ENCODE assay signal across 30 mouse cellular contexts in the genomic region with DNA sequence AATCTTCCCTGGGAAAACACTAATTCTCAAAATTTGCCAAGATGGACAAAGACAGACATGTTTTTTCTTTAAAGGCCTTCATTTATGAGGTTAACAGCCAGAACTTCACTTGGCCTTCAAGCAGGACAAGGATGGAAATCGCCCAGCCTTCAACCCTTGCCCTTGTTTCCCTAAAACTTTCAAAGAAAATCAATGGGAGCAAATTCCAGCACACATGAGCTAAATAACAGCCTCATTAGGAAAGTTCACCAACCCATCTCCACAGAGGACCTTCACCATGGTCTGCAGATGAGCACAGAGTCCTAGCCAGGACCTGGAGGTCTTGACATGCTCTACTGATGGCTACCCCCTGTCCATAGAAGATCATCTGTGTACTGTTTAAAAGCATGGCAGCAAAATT.
"Had no signal": no experiment of that assay in that cellular context is flagged by ENCODE, and none has a peak within 500 bp of the region (broad histone marks: within the 10 kb centered on the region; RNA-seq: fewer than 3 reads in every experiment).

No protein-coding gene starts in this region.

- H3K4me1 ChIP-seq: limb, embryonic 10.5 days; limb, embryonic 12.5 days; limb, embryonic 13.5 days; limb, embryonic 15.5 days; liver, embryonic 12.5 days; liver, embryonic 13.5 days; liver, embryonic 15.5 days; lung, embryonic 15.5 days; megakaryocyte, embryonic 14.5 days; midbrain, embryonic 10.5 days; midbrain, embryonic 12.5 days; midbrain, embryonic 13.5 days; midbrain, embryonic 15.5 days; neural tube, embryonic 12.5 days had no signal

- H3K36me3 ChIP-seq: limb, embryonic 10.5 days; limb, embryonic 12.5 days; limb, embryonic 13.5 days; limb, embryonic 15.5 days; liver, embryonic 12.5 days; liver, embryonic 13.5 days; liver, embryonic 15.5 days; lung, embryonic 15.5 days; midbrain, embryonic 10.5 days; midbrain, embryonic 12.5 days; midbrain, embryonic 13.5 days; midbrain, embryonic 15.5 days; neural tube, embryonic 12.5 days had no signal

- H3K4me2 ChIP-seq: limb, embryonic 12.5 days; limb, embryonic 13.5 days; limb, embryonic 15.5 days; liver, embryonic 12.5 days; liver, embryonic 13.5 days; liver, embryonic 15.5 days; lung, embryonic 14.5 days; lung, embryonic 15.5 days; midbrain, embryonic 11.5 days; midbrain, embryonic 12.5 days; midbrain, embryonic 13.5 days; midbrain, embryonic 15.5 days; neural tube, embryonic 12.5 days had no signal

- DNase-seq: left cerebral cortex, postnatal 4 days; liver, embryonic 13.5 days; lung, adult 18-20 months; lung, adult 2 months; lung, embryonic 14.5 days; lung, postnatal 10 days; lung, postnatal 14 days; lung, postnatal 36 days; lung, postnatal 4 days; midbrain, embryonic 14.5 days had no signal

- H3K4me3 ChIP-seq: left cerebral cortex, adult 2 months; limb, embryonic 10.5 days; limb, embryonic 12.5 days; limb, embryonic 13.5 days; limb, embryonic 15.5 days; liver, embryonic 12.5 days; liver, embryonic 13.5 days; liver, embryonic 15.5 days; lung, embryonic 15.5 days; megakaryocyte, embryonic 14.5 days; midbrain, embryonic 10.5 days; midbrain, embryonic 12.5 days; midbrain, embryonic 13.5 days; midbrain, embryonic 15.5 days; myocyte; neural tube, embryonic 12.5 days had no signal

- H3K27ac ChIP-seq: left cerebral cortex, adult 2 months; limb, embryonic 10.5 days; limb, embryonic 12.5 days; limb, embryonic 13.5 days; limb, embryonic 15.5 days; liver, embryonic 12.5 days; liver, embryonic 13.5 days; liver, embryonic 14.5 days; liver, embryonic 15.5 days; lung, embryonic 15.5 days; macrophage; midbrain, embryonic 10.5 days; midbrain, embryonic 12.5 days; midbrain, embryonic 13.5 days; midbrain, embryonic 15.5 days; neural tube, embryonic 12.5 days had no signal

- H3K9me3 ChIP-seq: limb, embryonic 10.5 days; limb, embryonic 12.5 days; limb, embryonic 13.5 days; limb, embryonic 15.5 days; liver, embryonic 12.5 days; liver, embryonic 13.5 days; liver, embryonic 15.5 days; lung, embryonic 15.5 days; megakaryocyte, embryonic 14.5 days; midbrain, embryonic 10.5 days; midbrain, embryonic 12.5 days; midbrain, embryonic 13.5 days; midbrain, embryonic 15.5 days; neural tube, embryonic 12.5 days had no signal

- H3K9ac ChIP-seq: limb, embryonic 12.5 days; limb, embryonic 13.5 days; limb, embryonic 15.5 days; liver, embryonic 12.5 days; liver, embryonic 13.5 days; liver, embryonic 14.5 days; liver, embryonic 15.5 days; lung, embryonic 14.5 days; lung, embryonic 15.5 days; midbrain, embryonic 12.5 days; midbrain, embryonic 13.5 days; midbrain, embryonic 15.5 days; neural tube, embryonic 12.5 days had no signal

- ATAC-seq: liver, embryonic 12.5 days; lung, postnatal 0 days; midbrain, embryonic 13.5 days; midbrain, embryonic 15.5 days; midbrain, embryonic 16.5 days had no signal

- H3K27me3 ChIP-seq: limb, embryonic 12.5 days; limb, embryonic 13.5 days; limb, embryonic 15.5 days; liver, embryonic 12.5 days; liver, embryonic 13.5 days; liver, embryonic 15.5 days; lung, embryonic 15.5 days; midbrain, embryonic 12.5 days; midbrain, embryonic 13.5 days; midbrain, embryonic 15.5 days; neural tube, embryonic 12.5 days had no signal
